Mouse (Mus musculus): Measurements from ENCODE around the gene Dhx29.

GRCm38 (mm10) chr13:112988866-112989265 is 61.6 kb downstream of the Dhx29 start:
- TF ChIP-seq ZC3H11A (IDR thresholded peaks at IDR 0.05; ENCODE audit: borderline replicate concordance, low read depth, low read length), result no peak
- no peak for TF ChIP-seq MAFK (IDR thresholded peaks at IDR 0.05; ENCODE audit: insufficient read depth, low read depth, low read length)
- TF ChIP-seq ZNF384 (IDR thresholded peaks at IDR 0.05; ENCODE audit: low read depth, low read length), result no peak

All from ES-E14 (cell line).